Mouse (Mus musculus) left cerebral cortex, adult 8-10 months (tissue): ENCODE data around the gene Setd1b. TPM values are rescaled to one million over a fixed set of nuclear protein-coding genes. Genes with fewer than 3 reads are reported as not detected.

Experiments used
- DNase-seq, 2 experiments: peaks; one replicate each; pipeline ENCODE4 v3.0.0; 2022; ENCODE audit warnings: low spot score in 2 of 2
- total RNA-seq, 4 experiments: library from RNA; stranded (reverse); gene quantifications; 2 replicates each; pipeline ENCODE4 v1.2.4; 2022

Setd1b gene
- total RNA-seq, 4 experiments from 2014 or later = 29.3 to 35.8 (median 32.5) TPM

DNA sequence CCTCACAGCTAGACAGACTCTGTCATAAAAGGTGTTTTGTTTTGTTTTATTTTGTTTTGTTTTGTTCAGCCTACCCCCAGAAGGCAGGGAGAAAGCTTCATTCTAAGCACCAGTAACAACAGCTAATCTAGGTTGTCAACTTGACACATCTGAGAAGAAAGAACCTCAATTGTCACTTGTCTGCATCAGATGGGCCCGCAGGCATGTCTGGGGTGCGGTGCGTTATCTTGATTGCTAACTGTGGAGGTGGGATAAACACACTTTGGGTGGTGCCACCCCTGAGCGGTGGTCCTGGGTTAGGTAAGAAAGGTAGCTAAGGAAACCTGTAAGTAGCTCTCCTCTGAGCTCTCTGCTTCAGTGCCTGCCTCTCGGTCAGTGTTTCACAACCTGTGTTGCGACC, 15.0 kb upstream of the Setd1b start:
- no peak for DNase-seq

DNA sequence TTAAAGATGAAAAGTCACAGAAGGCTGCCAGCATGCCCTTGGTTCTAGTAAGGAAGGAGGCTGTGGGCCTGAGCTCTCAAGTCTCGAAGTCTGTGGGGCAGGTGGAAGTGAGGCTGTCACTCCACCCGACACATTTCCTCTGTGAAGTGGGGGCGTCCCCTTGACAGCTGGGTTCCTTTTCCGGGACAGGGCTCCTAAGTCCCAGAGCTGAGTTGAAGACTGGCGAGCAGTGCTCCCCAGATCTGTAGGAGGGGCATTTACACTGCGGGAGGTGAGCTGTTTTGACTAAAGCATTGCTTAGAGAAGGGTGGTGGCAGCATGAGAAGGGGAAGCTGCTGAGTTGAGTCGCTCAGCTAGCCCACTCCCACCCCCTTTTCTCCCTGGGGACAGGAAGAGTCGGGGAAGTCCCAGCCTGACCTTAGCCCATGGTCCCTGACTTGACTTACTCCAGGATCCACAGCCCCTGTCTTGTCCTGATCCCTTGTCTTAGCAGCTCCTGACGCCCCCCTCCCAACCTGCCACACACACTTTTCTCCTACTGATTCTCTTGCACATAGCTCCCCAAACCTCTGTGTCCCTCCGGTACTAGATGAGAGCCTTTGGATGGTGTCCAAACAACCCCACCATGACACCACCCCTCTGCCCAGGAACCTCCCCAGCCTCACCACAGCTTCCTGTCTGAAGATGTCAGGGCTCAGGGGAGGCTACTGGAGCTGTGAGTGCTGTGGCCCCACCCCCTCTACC, 13.4 kb upstream of the Setd1b start:
- DNase-seq = peak in 1 of 2 experiments; percentile 14

DNA sequence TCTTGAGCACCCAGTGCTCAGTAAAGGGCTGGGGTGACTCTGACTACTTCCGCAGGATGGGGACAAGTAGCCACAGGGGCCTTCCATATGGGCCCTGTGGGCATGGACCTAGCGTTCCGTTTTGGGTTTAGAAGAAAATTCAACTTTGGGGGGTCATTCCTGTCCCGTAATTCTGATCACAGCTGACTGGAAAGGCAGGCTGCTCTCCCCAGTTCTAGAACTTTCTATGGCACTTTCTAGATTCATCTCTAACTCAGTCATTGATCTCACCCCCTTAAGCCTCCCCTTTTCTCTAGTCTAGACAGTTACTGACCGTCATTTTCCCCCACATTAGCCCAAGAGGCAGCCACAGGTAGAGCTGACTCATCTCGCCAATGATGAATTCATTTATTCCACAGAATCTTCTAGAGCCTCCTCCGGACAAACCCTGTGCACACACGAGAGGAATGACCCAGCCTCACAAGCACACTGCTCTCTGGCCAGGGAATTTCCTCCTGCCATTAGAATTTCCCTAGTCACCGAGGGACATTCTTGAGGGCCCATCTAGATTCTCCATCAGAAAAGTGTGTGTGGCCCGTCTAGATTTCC, 12.7 kb upstream of the Setd1b start:
- no peak for DNase-seq

GRCm38 (mm10) chr5:123130030-123130813, 11.8 kb upstream of the Setd1b start:
- DNase-seq = no peak

DNA sequence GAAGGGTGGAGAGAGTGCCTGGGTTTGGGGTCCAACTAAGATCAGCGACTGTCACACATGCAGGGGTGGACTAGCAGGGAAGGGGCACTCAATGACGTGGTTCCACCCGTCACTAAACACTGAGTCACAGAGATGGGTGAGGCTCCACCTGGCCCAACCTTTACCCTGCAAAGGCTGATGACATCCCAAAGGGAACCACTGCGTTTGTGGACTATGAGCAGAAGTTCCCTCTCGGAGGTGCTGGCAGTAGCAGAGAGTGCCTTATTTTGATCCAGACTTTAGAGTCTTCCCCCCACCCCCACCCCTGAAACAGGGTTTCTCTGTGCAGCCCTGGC, 11.2 kb upstream of the Setd1b start:
- DNase-seq = no peak

GRCm38 (mm10) chr5:123132308-123133071, 9.5 kb upstream of the Setd1b start, which contains the start of gene Rhof:
Gene Rhof (minus strand): TSS chr5:123132692.
- DNase-seq = peak; percentile 79 to 89

DNA sequence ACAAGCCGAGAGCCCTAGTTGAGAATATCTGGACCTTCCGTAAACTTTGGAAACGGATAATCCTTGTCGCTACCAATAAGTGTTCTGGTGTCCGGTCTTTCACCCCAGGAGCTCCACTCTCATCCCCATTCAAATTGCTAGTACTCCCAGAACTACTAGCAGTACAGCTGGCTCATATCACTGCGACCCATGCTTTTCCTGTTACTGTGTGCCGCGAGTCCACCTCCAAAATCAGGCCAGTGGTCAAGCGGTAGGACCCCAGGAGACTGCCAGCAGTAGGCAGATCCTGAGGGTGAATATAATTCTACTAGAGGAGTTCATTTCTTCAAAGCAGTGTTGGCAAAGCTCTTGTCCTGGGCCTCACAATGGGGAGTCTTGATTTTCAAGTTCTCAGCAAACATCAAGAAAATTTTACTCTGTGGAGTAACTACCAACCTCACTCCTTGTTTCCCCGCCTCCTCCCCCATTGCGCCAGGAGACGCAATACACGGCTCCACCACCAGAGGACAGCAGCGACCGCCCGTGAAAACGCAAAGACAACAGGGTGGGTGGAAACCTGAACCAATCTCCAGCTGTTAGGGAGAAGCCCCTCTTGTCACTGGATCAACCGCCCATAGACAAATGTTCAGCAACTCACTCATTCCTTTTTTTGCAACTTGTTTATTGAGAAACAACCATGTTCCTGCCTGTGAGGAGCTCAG, 8.8 kb upstream of the Setd1b start:
- peak; percentile 58 to 94 for DNase-seq

- DNase-seq = peak in 1 of 2 experiments; percentile 54
Measured at GRCm38 (mm10) chr5:123133784-123134143, 8.2 kb upstream of the Setd1b start.

DNA sequence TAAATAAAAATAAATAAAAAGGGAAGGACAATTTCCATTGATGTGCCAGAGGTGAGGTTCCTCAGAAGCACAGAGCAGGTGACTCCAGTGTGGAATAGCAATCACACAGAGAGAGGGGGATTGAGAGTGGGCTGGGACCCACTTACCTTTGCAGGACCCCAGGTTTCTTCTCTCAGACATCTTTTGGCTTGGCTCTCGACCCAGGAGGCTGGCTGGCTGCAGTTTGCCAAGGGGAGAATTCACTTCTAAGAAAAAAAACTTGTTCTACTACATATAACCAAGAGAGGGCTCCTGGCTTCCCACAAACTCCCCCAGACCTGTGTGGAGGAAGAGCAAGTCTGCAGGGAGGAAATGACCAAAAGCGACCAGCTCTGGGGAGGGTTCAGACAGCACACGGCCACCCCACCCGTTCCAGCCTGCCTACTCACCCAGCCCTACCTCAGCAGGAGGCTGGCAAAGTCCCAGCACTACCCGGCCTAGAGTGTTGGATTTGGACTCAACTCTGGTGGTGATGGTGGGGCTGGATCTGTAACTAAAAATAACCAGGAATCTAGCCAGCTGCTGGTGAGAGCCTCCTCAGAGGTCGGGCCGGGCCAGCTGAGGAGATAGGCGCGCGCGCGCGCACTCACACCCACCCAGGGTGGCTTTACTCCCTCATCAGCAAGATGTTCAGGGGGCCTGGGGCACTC, 7.7 kb upstream of the Setd1b start:
- DNase-seq = peak in 1 of 2 experiments; percentile 68

GRCm38 (mm10) chr5:123134875-123135382, 7.1 kb upstream of the Setd1b start:
- DNase-seq = peak in 1 of 2 experiments; percentile 15

DNA sequence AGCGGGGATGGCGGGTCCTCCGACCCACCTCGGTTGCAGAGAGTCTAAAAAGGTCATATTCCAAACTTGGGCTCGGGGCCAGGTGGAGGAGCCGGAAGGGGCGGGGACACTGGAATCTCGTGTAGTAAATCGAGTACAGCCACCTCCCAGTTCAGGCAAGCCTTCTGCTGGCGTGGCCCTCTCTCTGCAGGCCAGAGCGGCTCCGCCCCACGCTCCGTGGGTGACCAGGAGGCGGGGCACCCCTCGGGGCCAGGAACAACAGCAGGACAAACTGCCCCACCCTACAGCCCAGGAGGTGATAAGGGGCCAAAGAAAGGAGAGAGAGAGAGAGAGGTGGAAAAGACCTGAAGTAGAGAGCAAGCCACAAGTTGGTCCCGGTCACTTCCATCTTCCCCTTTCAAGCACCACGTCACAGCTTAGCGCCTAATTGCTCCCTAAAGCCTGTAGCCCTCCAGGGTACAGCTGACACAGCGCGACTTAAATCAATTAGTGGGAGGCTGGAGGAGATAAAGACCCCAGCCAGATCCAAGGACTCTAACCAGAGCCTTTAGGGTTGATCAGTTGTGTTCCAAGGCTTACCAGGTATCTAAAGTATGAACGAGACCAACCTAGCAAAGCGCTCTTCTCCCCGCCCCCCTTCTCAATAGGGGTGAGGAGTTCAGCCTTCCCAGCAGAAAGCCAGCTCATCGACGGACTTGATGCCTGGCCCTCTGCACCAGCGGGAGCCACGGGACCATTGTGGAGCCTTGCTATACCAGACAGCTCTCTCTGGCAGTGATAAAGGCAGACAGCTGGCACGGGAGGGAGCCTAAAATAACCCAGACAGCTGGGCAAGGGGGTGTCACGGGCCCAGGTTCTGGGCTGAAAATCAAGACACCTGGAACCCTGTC, 6.3 kb upstream of the Setd1b start:
- DNase-seq = peak; percentile 49 to 79

DNA sequence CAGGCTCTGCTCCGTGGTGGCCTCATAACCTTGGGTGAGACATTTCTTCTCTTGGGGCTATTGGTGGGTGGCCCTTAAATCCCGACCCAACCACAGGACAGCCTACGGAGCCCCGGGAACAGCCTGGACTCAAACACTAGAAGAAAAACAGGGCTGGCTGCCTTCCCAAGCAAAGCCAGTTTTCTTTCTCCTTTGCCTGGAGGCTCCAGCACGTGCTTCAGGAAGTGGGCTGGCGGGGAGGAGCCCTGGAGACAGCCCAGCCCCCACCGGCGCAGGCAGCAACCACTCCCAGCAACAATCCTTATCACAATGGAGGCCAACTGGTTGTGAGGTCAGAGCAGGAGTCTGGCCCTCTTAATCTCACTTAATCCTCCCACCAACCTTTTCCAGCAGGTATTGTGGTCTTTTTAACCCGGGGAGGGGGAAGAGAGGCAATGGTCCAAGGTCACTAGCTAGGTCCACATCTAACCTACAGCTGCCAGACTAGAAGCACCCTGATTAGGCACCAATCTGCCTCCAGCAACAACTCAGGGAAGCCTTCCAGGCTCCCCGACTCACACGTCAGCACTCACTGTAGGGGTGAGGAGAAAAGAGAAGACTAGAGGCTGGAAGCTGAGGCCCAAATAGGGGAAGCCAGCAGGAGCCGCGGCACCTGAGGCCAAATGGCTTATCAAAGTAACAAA, 5.5 kb upstream of the Setd1b start:
- DNase-seq = peak; percentile 73 to 89

DNA sequence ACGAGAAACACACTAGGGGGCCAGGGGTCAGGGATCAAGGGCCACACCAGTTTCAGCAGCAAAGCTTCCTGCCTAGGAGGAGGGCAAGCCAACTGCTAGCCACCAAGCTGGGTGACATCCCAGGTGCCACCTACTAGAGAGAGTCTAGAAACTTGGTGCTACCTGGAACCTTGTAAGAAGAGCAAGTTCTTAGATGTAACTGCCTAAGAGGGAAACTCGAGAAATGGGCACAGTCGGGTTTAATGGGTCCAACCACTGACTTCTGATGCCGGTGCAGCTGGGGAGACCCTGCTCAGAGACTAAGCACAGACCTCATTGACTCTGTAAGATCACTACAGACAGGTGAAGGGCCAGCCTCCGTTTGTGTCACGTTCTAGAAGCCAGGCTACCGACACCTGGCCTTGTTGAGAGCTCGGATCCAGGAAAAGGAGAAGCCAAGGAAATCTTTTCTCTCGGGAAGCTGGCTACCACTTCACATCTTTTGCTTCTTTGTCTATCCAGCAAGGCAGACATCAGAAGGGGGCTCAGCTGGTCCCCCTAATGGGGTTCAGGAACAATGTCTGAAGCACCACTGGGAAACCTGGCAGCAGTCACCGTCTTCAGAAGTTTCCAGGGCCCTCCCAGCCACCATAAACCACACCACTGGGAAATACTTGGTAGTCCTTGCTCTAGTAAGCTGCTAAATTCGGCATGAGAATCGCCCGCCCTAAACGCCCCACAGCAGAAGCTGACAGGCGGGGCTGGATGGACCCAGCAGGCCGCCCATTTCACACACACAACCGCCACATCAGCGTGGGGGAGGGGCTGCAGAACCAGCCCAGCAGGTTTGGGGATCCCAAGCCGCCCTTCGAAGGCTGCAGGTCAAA, 4.7 kb upstream of the Setd1b start:
- peak; percentile 53 to 63 for DNase-seq

GRCm38 (mm10) chr5:123137910-123138229, 4.1 kb upstream of the Setd1b start:
- DNase-seq = peak in 1 of 2 experiments; percentile 13

GRCm38 (mm10) chr5:123138230-123138911, 3.6 kb upstream of the Setd1b start:
- peak in 1 of 2 experiments; percentile 56 for DNase-seq

DNA sequence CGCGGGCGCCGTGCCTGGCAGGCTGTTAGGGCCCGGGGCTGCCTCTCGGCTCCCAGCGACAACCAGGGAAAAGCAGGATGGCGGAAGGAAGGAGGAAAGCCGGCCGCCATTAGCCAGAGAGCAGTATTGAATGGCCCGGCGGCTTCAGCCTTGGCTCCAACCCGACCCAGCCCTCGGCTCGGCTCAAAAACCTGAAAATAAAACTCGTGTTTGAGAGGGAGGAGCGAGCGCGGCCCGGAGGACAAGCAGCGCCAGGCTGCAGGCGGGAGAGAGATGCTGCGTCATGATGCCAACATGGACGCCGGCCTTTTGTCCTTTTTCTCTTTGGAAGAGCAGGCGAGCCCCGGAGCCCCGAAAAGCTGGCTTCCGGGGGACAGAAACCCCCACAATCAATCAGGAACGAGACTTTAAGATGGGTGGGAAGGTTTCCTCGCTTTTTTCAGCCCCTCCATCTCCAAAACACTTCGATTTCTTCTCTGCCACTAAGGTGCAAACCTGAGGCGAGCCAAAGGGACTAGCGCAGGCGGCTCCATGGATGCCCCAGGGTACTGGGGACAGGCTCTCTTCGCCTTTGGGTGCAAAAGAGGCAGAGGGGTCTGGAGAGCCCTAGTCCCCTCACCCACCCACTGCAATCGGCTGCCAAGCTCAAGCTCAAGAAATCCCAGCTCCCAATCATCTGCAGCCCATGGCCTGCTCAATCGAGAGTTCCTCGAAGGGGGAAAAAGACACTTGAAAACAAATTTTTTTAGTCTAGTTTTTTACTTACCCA, 2.9 kb upstream of the Setd1b start:
- peak; percentile 80 to 84 for DNase-seq
